16 mouse cellular contexts compared by ENCODE assay signal in the genomic region with DNA sequence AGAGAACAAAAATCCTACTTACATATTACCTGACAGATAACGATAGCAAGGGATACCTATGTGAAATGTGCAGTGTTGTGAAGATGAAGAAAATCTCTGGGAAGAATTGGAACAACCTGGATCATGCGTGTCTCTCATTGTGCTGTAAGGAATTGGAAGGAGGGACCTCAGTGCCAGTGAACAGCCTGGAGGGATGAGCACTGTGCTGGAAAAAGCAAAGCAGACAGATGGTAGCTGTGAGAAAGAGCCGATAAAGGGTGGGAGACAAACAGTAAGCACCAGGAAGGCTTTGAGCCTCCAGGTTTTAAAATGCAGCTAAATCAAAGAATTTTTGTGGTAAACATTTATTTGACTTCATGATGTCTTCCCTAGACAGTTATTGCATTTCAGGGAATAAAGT.
DNase-seq lines count a peak whose midpoint lies in the region; ATAC-seq lines count a peak whose summit lies in the region.
"Had no signal": no experiment of that assay in that cellular context is flagged by ENCODE, and none has a peak within 500 bp of the region (broad histone marks: within the 10 kb centered on the region; RNA-seq: fewer than 3 reads in every experiment).

No protein-coding gene starts in this region.

- no peaks in the 10 kb centered on the region for H3K27me3 ChIP-seq in kidney, embryonic 15.5 days
- H3K27me3 ChIP-seq: liver, embryonic 13.5 days; midbrain, embryonic 15.5 days had no signal

- no peak overlapping the region for H3K9ac ChIP-seq in kidney, embryonic 15.5 days
- H3K9ac ChIP-seq: liver, embryonic 13.5 days; midbrain, embryonic 15.5 days had no signal

- DNase-seq in frontal cortex, postnatal 36 days (ENCODE audit: low spot score in 2 of 2) = peak; percentile 16 to 29
- DNase-seq in frontal cortex, postnatal 14 days (ENCODE audit: low spot score in 2 of 2) = no peak
- peak; percentile 17 to 23 for DNase-seq in right cerebral cortex, adult 2 months (ENCODE audit: low spot score in 2 of 2)
- no peak for DNase-seq in right cerebral cortex, postnatal 14 days
- DNase-seq in layer of hippocampus, adult 9-11 months = peak; percentile 40
- peak; percentile 48 for DNase-seq in telencephalon, adult 2 months (ENCODE audit: low read depth, low spot score)
- DNase-seq in embryo, embryonic 9.5 days (ENCODE audit: extremely low spot score) = no peak
- DNase-seq: adrenal gland, postnatal 25 days; heart, adult 11 months; kidney, adult 2 months; kidney, postnatal 4 days; liver, embryonic 13.5 days; thymus, postnatal 4 days had no signal

- H3K4me1 ChIP-seq in kidney, embryonic 15.5 days = no peaks in the 10 kb centered on the region
- H3K4me1 ChIP-seq: liver, embryonic 13.5 days; midbrain, embryonic 15.5 days had no signal

- H3K4me2 ChIP-seq in kidney, embryonic 15.5 days = no peak overlapping the region
- H3K4me2 ChIP-seq: liver, embryonic 13.5 days; midbrain, embryonic 15.5 days had no signal

- no peak overlapping the region for H3K27ac ChIP-seq in kidney, embryonic 15.5 days
- H3K27ac ChIP-seq: liver, embryonic 13.5 days; midbrain, embryonic 15.5 days had no signal

- 88% methylated on average over 3 of the region's 3 CpGs for WGBS in kidney, embryonic 15.5 days

- no peaks in the 10 kb centered on the region for H3K9me3 ChIP-seq in kidney, embryonic 15.5 days (replicated peaks)
- H3K9me3 ChIP-seq: liver, embryonic 13.5 days; midbrain, embryonic 15.5 days had no signal

- no peak for ATAC-seq in kidney, embryonic 15.5 days (replicated peaks; ENCODE audit: low FRiP score)
- ATAC-seq: CD4-positive, CD25-positive, alpha-beta regulatory T cell, adult 4 months; midbrain, embryonic 15.5 days had no signal

- H3K4me3 ChIP-seq in kidney, embryonic 15.5 days (replicated peaks) = no peak overlapping the region
- H3K4me3 ChIP-seq: liver, embryonic 13.5 days; midbrain, embryonic 15.5 days had no signal

- H3K36me3 ChIP-seq in kidney, embryonic 15.5 days = no peaks in the 10 kb centered on the region
- H3K36me3 ChIP-seq: liver, embryonic 13.5 days; midbrain, embryonic 15.5 days had no signal

Comparison
In these comparisons a context has a peak if more than half of its experiments do, and no peak if none do; other contexts are left out.
1. DNase-seq: peak in frontal cortex, postnatal 36 days (2 of 2), right cerebral cortex, adult 2 months (2 of 2), layer of hippocampus, adult 9-11 months (single experiment) and telencephalon, adult 2 months (single experiment); none in frontal cortex, postnatal 14 days (0 of 2), right cerebral cortex, postnatal 14 days (single experiment) and embryo, embryonic 9.5 days (single experiment).